Mouse (Mus musculus) urinary bladder, adult 18-20 months (tissue): ENCODE results near the gene Gpr146.
"Not testable (repeated sequence)": the region's sequence is repeated elsewhere in the genome, so short reads cannot be mapped to it uniquely, and the experiment has no call there.

Experiments
- DNase-seq, 2 experiments: peaks; one replicate each; pipeline ENCODE4 v3.0.0; 2022; ENCODE audit warnings: low spot score in 2 of 2, mixed read lengths in 2 of 2

Gene Gpr146

DNA sequence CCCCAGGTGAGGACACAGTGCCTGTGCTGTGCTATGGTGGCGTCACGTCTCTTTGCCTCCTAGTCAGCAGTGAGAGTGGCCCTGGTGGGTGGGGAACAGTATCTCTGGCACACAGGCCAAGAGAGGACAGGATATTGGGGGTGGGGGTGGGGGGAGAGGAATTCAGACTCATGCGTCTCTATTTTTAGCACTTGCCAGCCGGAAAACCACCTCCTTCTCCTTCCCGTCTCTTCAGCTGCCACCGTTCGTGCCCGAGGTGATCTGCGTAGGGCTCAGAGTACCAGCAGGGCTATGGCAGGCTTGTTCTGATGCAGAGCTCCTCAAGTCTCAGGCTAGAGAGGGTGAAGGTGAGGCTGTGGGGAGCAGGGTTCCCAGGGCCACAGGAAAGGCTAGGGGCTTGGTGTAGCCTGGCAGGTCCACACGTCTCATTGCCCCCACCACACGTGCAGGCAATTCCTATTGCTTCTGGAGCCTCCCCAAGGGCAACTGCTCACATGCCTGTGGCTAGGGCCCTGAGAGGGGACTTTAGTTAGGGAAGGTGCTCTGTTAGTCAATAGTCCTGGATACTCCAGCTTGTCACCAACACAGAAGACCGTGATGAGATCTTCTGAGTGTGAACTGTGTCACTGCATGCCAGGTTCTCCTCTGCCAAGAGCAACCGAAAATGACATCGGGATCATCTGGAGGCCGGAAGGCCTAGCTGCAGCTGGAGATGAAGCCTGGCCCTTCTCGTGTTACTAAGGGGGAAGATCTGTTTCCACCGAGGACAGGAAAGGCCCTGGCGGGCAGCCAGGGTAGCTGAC, at the start of gene Gpr146:
Gene Gpr146, plus strand, starts transcription at position 230 of the 803 bp plus-strand sequence.
- no peak for DNase-seq

DNA sequence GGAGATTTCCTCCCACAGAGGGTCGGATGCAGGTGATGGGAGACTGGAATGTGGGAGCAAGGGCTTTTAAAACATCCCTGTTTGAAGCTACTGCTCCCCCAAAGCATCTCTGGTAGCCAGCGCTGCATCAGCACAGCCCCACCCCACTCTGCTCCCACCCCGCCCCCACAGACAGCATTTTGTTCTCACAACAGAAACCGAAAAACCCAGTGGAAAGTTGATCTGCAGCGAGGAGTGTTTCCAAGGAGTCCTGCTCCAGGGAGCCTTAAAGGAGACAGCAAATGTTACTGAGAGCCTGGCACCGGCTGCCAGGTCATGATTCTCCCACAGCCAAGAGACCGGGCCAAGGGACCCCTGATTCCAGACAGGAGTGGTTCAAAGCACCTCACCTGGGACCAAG, 46.7 kb upstream of the Gpr146 start:
- no peak for DNase-seq

DNA sequence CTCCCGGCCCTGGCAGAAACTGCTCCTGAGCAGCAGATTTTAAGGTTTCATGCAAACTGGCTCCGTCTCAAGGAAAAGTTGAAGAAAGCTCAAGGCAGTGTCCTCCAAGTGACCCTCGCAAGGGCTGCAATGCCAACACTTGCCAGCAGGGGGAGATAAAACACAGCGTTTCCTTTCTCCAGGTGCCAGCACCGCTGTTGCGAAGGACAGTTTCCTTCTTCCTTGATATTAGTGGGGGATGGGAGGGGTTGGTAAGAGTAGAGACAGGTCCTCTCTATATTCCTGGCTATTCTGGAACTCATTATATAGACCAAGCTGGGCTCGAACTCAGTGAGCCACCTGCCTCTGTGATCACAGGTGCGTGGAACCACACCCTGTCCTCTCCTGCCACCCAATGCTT, 45.8 kb upstream of the Gpr146 start:
- DNase-seq: peak; percentile 42 to 82

DNA sequence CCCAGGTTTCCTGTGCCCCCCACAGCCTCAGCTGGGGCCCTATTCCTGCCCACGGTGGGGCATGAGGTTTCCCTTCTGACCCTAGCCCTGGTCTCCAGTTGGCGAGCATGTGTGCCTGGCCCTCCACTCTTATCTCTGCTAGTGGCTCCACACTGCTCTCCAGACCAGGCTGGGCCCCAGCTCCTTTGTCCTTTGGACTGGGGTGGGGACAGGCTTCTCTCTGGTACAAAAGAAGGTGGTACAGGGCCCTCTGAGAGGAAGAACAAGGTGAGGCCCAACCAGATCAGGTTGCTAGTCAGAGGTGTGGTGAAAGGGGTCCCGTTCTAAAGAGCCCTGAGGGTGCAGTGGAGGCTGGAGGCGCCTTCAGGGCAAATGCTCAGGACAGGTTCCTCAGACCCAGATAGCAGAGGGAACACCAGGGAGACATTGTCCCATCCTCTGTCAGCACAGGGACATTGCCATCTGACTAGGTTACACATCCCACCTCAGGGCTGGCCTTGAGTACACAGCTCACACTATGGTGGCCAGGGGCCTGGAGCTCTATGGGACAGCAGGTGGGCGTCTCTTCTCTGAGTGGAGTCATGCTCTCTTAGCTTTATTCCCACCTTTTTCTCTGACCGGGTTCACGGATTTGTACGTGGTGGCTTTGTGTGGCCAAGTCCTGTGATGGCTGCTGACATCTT, 44.8 kb upstream of the Gpr146 start:
- no peak for DNase-seq

DNA sequence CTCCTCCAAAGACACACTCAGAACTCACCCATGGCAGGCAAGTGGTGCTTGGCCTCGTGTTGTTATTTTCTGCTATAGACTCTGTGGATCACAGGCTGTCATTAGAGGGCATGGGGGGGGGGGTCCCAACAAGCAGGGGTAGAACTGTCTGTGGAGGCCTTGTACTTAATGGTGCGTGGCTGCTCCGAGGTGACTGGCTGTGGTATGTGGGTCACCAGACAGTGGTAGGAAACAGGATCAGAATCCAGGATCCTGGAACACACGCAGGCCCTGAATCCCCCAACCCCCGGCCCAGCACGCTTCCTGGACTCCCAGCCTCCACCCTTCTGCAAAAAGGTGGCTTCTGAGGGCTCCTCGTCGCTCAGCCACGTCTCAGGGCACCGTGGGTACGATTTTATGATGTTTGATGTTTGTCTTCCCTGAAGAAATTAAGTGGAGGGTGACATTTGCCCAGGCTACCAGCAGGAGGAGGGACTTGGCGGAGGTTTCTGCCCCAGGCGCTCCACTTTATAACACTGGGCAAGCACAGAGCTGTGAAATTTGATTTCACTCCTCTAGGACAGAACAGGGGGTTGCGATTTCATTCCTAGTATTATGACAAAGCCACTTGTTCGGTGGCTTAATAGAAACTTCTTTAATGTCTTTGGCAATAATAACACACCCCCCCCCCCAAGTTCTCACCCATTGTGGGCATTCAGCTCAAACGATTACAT, 44.0 kb upstream of the Gpr146 start:
- no peak for DNase-seq

DNA sequence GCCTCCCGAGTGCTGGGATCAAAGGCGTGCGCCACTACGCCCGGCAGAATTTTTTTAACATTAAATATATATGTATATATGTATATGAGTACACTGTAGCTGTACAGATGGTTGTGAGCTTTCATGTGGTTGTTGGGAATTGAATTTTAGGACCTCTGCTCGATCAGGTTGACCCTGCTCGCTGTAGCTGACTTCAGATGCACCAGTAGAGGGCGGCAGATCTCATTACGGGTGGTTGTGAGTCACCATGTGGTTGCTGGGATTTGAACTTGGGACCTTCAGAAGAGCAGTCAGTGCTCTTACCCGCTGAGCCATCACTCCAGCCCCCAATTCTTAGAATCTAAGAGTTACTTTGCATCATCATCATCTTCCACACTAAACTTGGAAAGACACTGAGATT, 43.1 kb upstream of the Gpr146 start:
- not testable (repeated sequence) for DNase-seq

DNA sequence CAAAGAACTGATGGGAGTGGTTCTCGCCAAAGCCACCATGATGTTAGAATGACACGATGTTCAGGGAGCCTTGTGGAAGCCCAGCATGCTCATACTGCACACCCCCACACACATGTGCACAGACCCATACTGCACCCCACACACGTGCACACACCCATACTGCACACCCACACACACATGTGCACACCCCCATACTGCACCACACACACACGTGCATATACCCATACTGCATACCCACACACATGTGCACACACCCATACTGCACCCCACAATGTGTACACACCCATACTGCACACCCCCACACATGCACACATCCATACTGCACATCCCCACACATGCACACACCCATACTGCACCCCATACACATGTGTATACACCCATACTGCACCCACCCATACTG, 41.9 kb upstream of the Gpr146 start:
- DNase-seq: no peak

DNA sequence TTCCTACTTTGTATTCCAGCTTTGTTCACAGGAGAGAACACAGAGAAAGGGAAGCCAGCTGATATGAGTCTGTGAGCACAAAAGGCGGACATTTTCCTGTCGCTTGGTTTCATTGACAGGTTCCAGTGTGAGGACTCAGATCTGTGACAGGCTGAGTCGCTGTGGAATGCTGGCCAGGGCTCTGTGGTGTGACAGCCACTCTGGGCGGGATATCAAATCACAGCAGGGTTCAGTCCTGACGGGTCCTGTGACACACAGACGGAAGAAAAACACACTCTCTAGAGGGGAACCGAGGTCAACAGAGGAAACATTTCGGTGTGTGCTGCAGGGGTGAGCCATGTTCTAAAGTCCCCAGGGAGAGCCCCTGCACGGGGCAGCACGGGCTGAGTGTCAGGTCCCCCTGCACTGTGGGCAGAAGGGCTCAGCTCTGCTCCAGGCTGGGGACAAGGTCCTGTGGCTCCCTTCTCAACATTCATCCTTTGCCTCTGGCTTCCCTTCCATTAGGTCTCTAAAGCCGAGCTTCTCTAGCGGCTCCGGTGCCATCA, 39.6 kb upstream of the Gpr146 start:
- no peak for DNase-seq

DNA sequence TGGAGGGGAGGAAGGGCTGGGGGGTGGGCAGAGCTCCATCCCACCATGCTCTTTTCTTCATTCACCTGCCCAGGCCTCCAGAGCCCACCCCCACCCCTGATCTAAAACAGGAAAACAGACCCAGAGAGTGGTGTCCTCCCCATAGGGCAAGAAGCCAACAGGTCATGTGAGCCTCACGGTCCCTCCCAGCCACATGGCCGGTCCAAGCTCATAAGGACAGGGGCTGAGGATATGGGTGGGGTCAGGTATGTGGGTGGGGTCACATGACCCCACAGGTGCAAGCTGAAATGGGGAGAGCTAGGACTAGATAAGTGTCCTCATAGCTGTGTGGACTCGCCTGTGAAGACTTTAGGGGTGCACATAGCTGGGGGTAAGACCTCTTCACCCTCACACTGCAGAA, 39.1 kb upstream of the Gpr146 start:
- no peak for DNase-seq

DNA sequence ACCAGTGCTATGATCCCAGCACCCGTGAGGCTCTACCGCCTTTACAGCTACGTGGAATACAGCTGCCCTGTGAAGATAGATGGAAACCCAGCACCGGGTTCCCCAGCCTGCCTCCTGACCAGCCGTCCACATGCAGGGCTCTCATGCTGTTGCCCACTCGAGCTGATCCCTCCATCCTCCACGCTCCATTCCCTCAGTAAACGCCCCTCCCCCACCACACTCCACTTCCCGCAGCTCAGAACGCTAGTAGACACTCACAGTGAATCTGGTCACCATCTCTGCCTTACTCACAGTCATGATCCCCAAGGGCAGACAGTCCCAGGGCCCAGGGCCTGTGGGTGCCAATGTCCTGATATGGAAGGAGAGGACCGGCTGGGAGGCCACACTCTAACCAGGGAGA, 38.6 kb upstream of the Gpr146 start:
- no peak for DNase-seq

DNA sequence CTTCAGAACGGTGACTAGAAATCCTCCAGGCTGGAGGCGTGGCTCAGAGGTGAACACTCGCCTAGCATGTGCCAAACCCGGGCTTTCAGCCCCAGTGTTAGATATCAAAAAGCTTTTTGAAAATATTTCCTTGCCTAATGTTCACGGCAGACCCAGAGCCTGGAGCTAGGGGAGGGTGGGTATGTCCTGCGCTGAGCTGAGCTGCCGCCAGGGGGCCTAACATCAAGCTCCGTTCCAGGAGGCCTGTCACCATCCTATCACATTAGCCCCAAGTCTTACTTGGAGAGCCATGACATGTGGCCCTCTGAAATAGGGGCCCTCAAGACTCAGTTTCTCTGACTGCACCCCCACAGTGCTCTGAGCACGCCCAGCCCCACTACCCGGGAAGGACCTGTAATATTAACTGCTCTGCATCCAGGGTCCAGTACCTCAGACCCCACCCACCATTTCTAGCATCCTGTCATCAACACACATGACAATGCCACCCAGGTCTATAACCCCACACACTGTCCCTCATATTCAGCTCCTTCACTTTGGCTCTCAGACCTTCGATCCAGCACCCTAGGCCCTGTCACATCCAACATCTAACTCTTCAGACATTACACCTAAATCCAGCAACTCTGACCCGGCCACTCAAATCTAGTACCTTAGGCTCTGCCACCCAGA, 33.3 kb upstream of the Gpr146 start:
- DNase-seq: peak in 1 of 2 experiments; percentile 54

DNA sequence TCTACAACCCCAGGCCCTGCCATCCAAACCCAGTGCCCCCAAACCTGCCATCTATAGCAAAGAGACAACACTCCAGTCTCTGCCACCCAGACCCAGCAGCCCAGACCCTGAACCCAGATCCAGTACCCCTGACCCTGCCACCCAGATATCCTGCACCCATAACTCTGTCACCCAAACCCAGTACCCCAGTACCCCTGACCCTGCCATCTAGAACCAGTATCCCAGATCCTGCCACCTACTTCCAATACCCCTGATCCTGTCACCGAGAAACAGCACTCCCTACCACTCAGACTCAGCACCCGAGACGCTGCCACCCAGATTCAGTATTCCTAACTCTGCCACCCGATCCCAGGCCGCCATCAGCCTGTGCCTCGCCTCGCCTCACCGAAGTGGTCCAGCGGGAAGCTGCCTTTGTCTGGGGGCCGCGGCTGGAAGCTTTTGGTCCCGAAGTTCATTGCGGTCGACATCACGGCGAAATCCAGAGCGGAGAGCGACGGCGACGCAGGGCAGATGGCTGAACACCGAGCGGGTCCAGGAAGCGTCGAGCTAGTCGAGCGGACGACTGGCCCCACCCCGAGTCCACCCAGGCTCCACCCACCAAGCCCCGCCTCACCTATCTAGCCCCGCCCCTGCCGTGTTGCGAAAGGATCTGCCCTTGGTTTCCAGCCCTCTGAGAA, 32.7 kb upstream of the Gpr146 start:
- DNase-seq: peak; percentile 95 to 98

DNA sequence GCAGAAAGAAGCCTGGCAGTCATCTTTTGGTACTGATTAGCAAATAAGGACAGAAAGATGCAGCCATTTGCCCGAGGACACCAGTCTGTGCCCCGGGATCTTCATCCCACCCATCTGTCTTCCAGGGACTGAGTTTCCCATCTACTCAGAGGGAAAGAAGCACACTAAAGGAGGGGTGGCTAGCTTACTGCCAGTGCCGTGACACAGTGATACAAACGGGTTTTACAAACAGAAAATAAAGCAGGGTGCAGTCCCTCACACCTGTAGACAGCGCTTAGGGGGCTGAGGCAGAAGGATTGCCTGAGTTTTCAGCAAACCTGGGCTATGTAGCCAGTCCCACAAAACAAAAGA, 32.2 kb upstream of the Gpr146 start:
- DNase-seq: no peak

DNA sequence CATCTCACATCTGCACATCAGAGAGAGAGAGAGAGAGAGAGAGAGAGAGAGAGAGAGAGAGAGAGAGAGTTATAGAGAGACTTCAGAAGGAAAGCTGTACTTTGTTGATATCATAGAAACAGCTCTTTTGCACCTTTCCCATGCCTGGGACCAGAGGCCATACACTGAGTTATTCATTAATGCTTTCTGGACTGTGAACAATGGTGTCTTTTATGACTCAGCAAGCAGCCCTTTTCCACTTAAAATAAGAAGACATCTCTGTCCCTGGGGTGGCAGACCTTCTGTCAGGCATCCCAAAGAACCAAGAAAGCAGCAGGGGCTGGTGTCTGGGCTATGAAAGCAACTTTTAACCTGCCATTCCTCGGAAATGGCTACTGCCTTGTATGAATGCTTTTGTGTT, 30.3 kb upstream of the Gpr146 start:
- DNase-seq: no peak

DNA sequence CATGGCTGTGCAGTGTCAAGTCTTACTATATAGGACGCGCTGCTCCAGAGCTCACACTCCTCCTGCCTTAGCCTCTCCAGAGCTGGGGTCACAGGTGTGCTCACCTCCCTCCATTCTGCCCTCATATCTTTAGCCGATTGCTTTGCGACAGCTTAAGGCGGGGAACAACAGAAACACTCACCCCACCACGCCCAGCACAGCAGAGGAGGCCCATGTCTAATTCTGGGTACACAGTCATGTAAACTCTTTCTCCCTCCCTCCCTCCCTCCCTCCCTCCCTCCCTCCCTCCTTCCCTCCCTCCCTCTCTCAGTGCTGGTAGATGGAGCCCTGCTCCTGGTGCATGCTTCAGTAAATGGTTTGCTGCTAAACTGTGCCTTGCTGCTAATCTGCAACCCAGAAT, 27.8 kb upstream of the Gpr146 start:
- DNase-seq: no peak

DNA sequence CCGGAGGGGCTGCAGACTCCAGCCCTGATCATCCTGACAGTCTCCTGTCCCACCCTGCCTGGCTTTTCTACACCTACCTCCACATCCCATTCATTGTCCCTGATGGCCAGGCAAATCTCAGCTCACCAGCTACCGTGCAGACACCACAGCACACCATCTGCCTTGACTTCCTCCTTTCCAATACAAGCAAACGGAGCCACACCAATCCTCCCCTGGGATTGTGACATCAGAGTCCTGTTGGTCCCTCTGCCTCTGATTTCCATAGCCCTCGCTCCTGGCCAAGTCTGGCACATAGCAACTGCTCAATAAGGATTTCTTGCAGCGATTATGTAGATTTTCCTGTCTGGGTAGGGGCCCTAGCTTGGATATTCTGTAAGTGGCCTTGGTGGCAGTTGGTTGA, 26.4 kb upstream of the Gpr146 start, which contains the start of gene Cox19:
Gene Cox19, minus strand, starts transcription at position 285 of the 400 bp plus-strand sequence.
- DNase-seq: no peak

DNA sequence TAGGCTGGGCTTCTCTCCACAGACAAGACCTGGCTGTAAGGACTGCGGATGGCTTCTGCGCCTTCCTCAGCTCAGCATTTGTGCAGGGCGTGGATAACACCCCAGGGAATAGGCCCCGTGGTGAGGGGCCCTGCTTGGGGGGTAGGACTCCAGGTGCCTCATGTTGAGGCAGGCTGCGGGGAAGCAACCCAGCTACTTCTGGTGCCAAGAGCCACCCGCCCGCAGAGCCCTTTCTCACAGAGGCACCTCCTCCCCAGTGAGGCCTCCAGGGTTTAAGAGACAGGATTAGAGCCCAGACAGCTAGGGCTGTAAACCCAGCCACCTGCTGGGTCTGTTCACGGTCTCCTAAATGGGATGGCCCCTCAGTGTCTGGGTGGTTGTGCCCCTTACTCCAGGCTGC, 25.9 kb upstream of the Gpr146 start:
- DNase-seq: no peak

DNA sequence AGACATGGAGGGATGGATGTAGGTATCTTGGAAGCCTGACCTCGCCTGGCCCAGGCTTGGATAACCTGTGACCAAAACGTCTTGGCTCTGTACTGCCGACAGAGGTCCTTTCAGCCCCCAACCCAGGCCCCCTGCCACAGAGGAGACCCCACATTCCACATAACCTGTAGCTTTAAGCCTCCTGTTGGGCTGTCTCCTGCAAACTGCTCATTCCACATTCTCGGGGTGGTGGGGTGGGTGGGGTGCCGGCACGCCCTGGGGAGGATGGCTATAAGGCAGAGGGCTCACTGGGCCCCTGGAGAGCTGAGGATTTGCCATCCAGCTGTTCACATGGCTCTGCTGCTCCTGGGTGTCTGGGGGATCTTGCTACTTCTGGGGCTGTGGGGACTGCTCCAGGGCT, 25.2 kb upstream of the Gpr146 start, which contains the start of gene Cyp2w1:
Gene Cyp2w1, plus strand, starts transcription at position 301 of the 400 bp plus-strand sequence.
- DNase-seq: no peak

DNA sequence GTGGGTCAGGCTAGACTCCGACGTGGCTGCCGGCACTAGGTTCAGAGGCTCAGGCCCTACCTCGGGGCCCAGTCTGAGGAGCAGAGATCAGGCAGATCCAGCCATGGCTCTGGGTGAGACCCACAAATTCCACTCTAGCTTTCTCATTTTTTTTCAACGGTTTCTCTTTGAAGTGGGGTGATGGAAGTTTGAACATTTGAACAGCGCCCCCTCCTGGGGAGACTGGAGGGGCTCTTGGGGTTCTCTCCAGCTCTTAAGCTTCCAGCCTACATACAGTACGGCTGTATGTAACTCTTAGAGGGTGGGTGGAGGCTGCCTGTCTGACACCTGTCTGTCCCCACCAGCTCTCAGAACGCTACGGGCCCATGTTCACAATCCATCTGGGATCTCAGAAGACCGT, 24.0 kb upstream of the Gpr146 start:
- no peak for DNase-seq

DNA sequence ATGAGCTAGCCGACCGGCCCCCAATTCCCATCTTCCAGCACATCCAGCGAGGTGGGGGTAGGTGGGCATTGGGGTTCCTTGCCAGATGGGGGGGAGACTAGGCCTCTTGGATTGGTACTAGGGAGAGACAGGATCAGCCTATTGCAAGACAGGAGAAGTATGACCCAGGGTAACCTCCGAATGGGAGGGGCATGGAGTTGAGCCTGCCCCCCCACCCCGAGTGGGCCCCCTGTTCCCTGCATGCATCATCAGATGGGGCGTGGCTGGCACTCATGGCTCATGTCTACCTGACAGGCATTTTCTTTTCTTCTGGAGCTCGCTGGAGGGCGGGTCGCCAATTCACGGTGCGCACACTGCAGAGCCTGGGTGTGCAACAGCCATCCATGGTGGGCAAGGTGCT, 23.6 kb upstream of the Gpr146 start:
- DNase-seq: no peak

DNA sequence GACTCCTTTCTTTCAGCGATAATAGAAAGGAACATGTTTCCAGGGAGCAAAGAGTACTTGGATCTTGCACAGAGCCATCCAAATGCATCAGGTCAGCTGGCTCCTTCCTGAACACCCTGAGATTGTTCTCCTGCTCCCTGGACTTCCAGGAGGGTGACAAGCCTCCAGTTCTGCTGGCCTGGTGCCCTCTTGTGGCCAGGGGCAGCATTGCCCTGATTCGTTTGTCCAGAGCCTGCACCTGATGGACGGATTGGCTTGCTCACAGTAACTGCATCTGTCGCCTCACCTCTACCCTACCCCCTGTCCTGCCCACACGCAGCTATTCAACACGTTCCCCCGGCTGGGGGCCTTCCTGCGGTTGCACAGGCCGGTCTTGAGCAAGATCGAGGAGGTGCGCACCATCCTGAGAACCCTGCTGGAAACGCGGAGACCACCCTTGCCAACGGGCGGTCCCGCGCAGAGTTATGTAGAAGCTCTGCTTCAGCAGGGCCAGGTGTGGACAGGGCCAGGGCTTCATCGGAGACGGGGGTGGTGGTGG, 22.2 kb upstream of the Gpr146 start:
- peak; percentile 46 to 69 for DNase-seq
